Mouse (Mus musculus) neutrophil, adult 5-6 weeks (primary cell): Measurements from ENCODE around the gene Rragd. TPM values are rescaled to one million over a fixed set of nuclear protein-coding genes. Genes with fewer than 3 reads are reported as not detected.

Source experiments
- ATAC-seq: fragments of 151-379, 151-347 bp; 2 replicates; pipeline ENCODE4 v1.8.0; 2017; ENCODE audit warnings: mild to moderate bottlenecking, moderate TSS enrichment; ENCODE audit not compliant: insufficient number of reproducible peaks, poor library complexity, low FRiP score, severe bottlenecking; ENCODE audit errors: extremely low read depth
- total RNA-seq: library from RNA; stranded (forward); fragments of 200-1000 nt; gene quantifications from 2 replicates; pipeline ENCODE4 v1.2.3, GENCODE M21; 2017

Rragd gene
- total RNA-seq, 1 experiment from 2014 or later: 1.7 TPM

- ATAC-seq: peak; percentile 2; the same call in 1 of the 2 replicates
Observed at GRCm38 (mm10) chr4:33030264-33031194, 47.7 kb downstream of the Rragd start.

- ATAC-seq: peak; percentile 71
Observed at GRCm38 (mm10) chr4:33031195-33031960, 48.5 kb downstream of the Rragd start, which contains the start of gene Ube2j1. Gene Ube2j1 (plus strand): TSS chr4:33031416.

- no peak for ATAC-seq
Observed at GRCm38 (mm10) chr4:33032045-33032444, 49.2 kb downstream of the Rragd start.

DNA sequence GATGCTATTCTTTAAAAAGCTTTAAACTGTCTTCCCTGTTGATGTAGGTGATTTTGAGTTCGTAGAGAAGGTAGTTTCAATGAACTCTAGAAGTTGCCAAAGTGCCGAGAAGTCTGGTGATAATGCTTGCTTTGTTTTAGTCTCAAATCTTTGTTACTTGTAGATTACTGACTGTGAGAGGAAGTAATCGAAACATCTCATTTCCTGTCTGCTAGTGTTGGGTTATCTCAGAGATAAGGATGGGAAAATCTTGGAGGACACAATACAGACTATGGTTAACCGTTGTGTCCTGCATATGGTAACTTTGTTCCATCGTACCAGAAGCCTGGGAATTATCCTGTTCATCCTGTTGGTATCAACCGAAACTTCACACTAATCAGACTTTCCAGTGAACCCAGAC is 50.7 kb downstream of the Rragd start:
- ATAC-seq: no peak

DNA sequence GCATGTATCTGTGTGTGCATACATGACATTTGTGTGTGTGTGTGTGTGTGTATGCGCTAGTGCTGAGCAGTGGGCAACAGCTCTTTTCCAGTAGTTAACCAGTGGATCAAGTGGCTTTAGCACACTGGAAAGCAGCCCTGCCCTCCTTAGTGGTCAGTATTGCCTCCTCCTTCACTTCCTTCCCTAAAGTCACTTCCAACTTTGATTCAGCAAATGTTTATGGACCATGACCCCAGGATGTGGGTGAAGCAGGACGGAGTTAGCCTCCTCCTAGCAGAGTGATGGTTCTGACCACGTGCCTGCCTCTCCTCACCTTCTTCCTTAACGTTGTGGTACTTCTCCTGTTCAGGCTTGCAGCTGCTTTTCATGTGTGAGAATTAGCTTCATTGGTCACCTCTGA is 57.0 kb downstream of the Rragd start:
- no peak for ATAC-seq

GRCm38 (mm10) chr4:33049601-33050000 is 66.8 kb downstream of the Rragd start:
- ATAC-seq: no peak

GRCm38 (mm10) chr4:33052055-33052454 is 69.2 kb downstream of the Rragd start:
- no peak for ATAC-seq

GRCm38 (mm10) chr4:33052650-33053049 is 69.8 kb downstream of the Rragd start:
- no peak for ATAC-seq

DNA sequence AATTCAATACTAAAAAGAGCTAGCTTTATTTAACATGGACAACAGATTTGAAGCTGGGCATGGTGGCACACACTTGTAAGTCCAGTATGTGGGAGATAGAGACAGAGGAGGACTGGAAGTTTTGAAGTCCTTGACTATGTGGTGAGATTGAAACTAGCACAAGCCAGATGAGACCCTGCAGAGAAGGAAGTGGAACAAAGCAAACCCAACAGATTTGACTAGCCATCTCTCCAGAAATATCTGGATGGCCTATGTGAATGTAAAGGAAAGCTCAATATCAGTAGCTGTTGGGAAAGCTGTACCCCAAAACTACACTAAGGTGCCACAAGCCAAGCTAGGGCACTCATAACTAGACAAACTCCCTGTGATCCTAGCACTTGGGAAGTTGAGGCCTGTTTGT is 71.6 kb downstream of the Rragd start:
- ATAC-seq: no peak

- ATAC-seq: no peak
Observed at GRCm38 (mm10) chr4:33056317-33056716, 73.5 kb downstream of the Rragd start.

GRCm38 (mm10) chr4:33057890-33058687 is 75.3 kb downstream of the Rragd start:
- ATAC-seq: no peak

GRCm38 (mm10) chr4:33061158-33061557 is 78.3 kb downstream of the Rragd start:
- no peak for ATAC-seq

DNA sequence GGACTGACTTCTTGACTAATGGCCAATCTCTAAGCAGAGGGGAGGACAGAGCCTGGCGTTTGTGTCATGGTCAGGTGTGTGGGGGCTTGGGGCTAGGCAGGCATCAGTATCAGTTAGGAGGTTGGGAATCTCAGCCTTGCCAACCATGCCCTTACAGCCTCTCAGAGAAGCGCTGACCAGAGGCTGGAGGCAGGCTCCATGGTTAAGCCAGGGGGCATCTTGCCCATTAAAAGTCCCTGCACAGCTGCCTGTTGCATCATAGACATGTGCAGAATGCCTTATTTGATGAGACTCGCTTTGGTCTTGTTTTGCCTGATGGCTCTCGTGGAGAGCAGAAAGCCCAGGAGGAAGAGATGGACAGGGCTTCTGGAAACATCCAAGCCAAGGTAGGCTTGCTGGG is 80.1 kb downstream of the Rragd start, which contains the start of gene Gabrr2:
TSS of gene Gabrr2 (plus strand) at position 19 of the 400 bp plus-strand sequence.
- no peak for ATAC-seq

DNA sequence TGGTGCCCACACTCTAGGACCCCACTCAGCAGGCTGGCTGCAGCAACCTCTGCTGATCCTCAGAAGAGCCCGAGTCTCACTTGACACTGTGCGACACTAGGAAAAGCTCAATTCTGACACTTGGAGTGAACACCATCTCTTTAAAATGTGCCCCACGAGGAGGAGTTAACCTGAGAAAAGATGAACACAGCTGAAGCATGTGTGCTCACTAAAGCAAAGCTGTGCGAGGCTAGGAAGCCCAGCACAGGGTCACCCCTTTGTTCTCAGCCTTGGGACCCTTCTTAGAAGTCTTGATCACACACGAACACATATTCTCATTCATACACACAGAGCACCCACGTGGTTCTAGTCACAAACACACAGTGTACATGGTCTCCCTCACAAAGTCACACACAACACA is 82.1 kb downstream of the Rragd start:
- no peak for ATAC-seq

DNA sequence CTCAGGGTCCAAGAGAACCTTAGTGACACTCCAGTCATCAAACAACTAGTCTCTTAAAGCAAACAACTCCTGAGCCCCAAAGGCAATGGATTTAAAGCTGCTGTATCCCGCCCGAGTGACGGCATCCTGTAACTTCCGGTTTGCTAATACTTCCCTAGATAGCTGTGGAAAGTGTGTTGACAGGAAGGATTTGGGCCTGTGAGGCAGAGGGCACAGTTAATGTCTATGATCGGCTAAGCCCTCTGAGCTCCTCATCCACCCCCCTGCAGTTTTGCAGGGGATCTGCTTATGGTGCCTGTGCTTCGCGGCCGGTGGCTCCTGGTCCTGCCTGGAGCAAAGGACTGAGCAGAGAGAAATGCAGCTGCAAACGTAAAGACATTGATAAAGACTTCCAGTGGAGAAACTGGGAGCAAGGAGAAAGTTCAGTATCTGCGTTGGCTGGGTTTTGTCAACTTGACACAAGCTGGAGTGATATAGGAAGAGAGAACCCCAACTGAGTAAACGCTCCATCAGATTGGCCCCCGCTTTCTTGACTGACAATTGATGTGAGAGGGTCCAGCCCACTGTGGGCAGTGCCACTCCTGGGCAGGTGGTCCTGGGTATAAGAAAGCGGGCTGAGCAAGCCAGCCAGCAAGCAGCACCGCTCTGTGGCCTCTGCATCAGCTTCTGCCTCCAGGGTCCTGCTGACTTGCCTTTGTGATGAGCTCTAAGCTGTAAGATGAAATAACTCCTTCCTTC is 83.6 kb downstream of the Rragd start:
- no peak for ATAC-seq

- ATAC-seq: no peak
Observed at GRCm38 (mm10) chr4:33067331-33067730, 84.5 kb downstream of the Rragd start.

DNA sequence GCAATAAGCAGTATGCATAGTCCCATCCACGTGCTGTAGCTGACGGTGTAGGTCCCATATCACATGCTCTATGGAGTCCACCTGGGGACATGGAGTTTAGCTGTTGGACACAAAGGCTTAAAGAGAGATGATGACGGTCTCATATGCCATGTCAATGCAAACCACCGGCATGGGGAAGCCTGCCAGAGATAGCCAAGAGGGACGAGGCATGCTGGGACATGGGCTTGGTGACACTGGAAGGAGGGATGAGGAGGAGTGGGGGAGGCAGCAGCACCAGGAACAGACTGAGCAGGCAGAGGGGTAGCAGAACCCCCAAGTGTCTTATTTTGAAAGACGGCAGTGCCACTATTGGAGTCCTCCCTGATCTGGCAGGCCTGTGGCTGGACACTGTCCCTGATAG is 85.0 kb downstream of the Rragd start:
- ATAC-seq: no peak

GRCm38 (mm10) chr4:33068894-33069293 is 86.1 kb downstream of the Rragd start:
- no peak for ATAC-seq
